Mouse (Mus musculus) midbrain, embryonic 10.5 days (tissue): ENCODE measurements around the gene Opcml. TPM values are rescaled to one million over a fixed set of nuclear protein-coding genes. Genes with fewer than 3 reads are reported as not detected.

ENCODE experiments used
- DNase-seq: peaks from one replicate; pipeline ENCODE4 v3.0.0-alpha.2; 2017; ENCODE audit warnings: low spot score
- H3K27ac ChIP-seq: fragments of 300-500 bp; sonication (generic); replicated peaks from 2 replicates; pipeline ENCODE4 v1.5.1; 2016; ENCODE audit warnings: mild to moderate bottlenecking
- H3K27me3 ChIP-seq: fragments of 300-500 bp; sonication (generic); 2 replicates; pipeline ENCODE4 v1.6.1; 2016; ENCODE audit warnings: low read depth, mild to moderate bottlenecking; ENCODE audit not compliant: poor library complexity, severe bottlenecking
- H3K36me3 ChIP-seq: fragments of 300-500 bp; sonication (generic); 2 replicates; pipeline ENCODE4 v1.6.1; 2016; ENCODE audit warnings: mild to moderate bottlenecking, moderate library complexity
- H3K4me1 ChIP-seq: fragments of 300-500 bp; sonication (generic); 2 replicates; pipeline ENCODE4 v1.6.1; 2016
- H3K4me3 ChIP-seq: fragments of 300-500 bp; sonication (generic); 2 replicates; pipeline ENCODE4 v1.5.1; 2016; ENCODE audit warnings: mild to moderate bottlenecking, moderate library complexity
- H3K9me3 ChIP-seq: fragments of 300-500 bp; sonication (generic); replicated peaks from 2 replicates; pipeline ENCODE4 v1.6.1; 2016; ENCODE audit warnings: mild to moderate bottlenecking
- WGBS: fragments of 180-500 bp; shearing (Covaris S2); methylation state at CpG from one replicate; pipeline ENCODE4 v1.1.7; 2016; 5-methylcytosine and 5-hydroxymethylcytosine counted together
- polyA plus RNA-seq: library from polyadenylated mRNA; unstranded; fragments of >200 nt; fragmentation: Nextera tagmentation; extraction: Ambion mirVana; gene quantifications from 2 replicates; pipeline ENCODE4 v1.2.1, GENCODE M21; 2016

Gene Opcml
- polyA plus RNA-seq, 1 experiment from 2014 or later, result 2.0 TPM

GRCm38 (mm10) chr9:28289696-28290330 lies 499.2 kb downstream of the Opcml start:
- H3K4me1 ChIP-seq, result no peaks in the 10 kb centered on the region
- H3K27ac ChIP-seq, result no peak overlapping the region
- no peaks in the 10 kb centered on the region for H3K27me3 ChIP-seq
- WGBS, result 61% methylated on average over 1 of the region's 1 CpGs
- no peaks in the 10 kb centered on the region; the same call in 1 of the 2 replicates for H3K9me3 ChIP-seq
- no peaks in the 10 kb centered on the region for H3K36me3 ChIP-seq
- no peak overlapping the region for H3K4me3 ChIP-seq
- DNase-seq, result no peak

- Histone ChIP-seq H3K4me1 (peaks cover 11% of the 10 kb centered on the region), H3K4me3 (no peak overlapping the region), H3K36me3 (no peaks in the 10 kb centered on the region), H3K27me3 (no peaks in the 10 kb centered on the region), H3K27ac (no peak overlapping the region), H3K9me3 (no peaks in the 10 kb centered on the region)
- WGBS, result 83% methylated on average over 8 of the region's 8 CpGs
- DNase-seq, result no peak
These were observed 513.1 kb downstream of the Opcml start for GRCm38 (mm10) chr9:28303659-28304058.

GRCm38 (mm10) chr9:28306364-28307121 lies 516.0 kb downstream of the Opcml start:
- Histone ChIP-seq H3K4me3 (no peak overlapping the region), H3K27ac (no peak overlapping the region)
- 78% methylated on average over 11 of the region's 11 CpGs for WGBS

GRCm38 (mm10) chr9:28307122-28307430 lies 516.5 kb downstream of the Opcml start:
- no peak for DNase-seq

More at GRCm38 (mm10) chr9:28306364-28307121, 516.0 kb downstream of the Opcml start:
- H3K36me3 ChIP-seq, result no peaks in the 10 kb centered on the region
- no peaks in the 10 kb centered on the region for H3K9me3 ChIP-seq
- H3K27me3 ChIP-seq, result no peaks in the 10 kb centered on the region
- no peak for DNase-seq
- H3K4me1 ChIP-seq, result peaks cover 11% of the 10 kb centered on the region

GRCm38 (mm10) chr9:28307481-28308050 lies 517.0 kb downstream of the Opcml start:
- Histone ChIP-seq H3K4me3 (no peak overlapping the region), H3K9me3 (no peaks in the 10 kb centered on the region), H3K27ac (no peak overlapping the region), H3K27me3 (no peaks in the 10 kb centered on the region), H3K36me3 (no peaks in the 10 kb centered on the region), H3K4me1 (peaks cover 11% of the 10 kb centered on the region)
- no peak for DNase-seq
- WGBS, result 80% methylated on average over 6 of the region's 6 CpGs

More at GRCm38 (mm10) chr9:28307122-28307430, 516.5 kb downstream of the Opcml start:
- H3K4me3 ChIP-seq, result no peak overlapping the region
- no peak overlapping the region for H3K27ac ChIP-seq
- H3K9me3 ChIP-seq, result no peaks in the 10 kb centered on the region
- peaks cover 11% of the 10 kb centered on the region for H3K4me1 ChIP-seq
- no peaks in the 10 kb centered on the region for H3K27me3 ChIP-seq
- H3K36me3 ChIP-seq, result no peaks in the 10 kb centered on the region

GRCm38 (mm10) chr9:28317881-28318280 lies 527.3 kb downstream of the Opcml start:
- DNase-seq, result no peak
- Histone ChIP-seq H3K36me3 (no peaks in the 10 kb centered on the region), H3K4me1 (no peaks in the 10 kb centered on the region), H3K27me3 (no peaks in the 10 kb centered on the region), H3K27ac (no peak overlapping the region), H3K9me3 (no peaks in the 10 kb centered on the region), H3K4me3 (no peak overlapping the region)

GRCm38 (mm10) chr9:28319021-28319755 lies 528.6 kb downstream of the Opcml start:
- Histone ChIP-seq H3K4me1 (no peaks in the 10 kb centered on the region), H3K4me3 (no peak overlapping the region), H3K27ac (no peak overlapping the region), H3K36me3 (no peaks in the 10 kb centered on the region), H3K9me3 (no peaks in the 10 kb centered on the region), H3K27me3 (no peaks in the 10 kb centered on the region)
- no peak for DNase-seq
- WGBS, result 86% methylated on average over 4 of the region's 4 CpGs

- no peaks in the 10 kb centered on the region for H3K9me3 ChIP-seq
- no peaks in the 10 kb centered on the region for H3K36me3 ChIP-seq
- no peak overlapping the region for H3K27ac ChIP-seq
- H3K4me3 ChIP-seq, result no peak overlapping the region
- H3K27me3 ChIP-seq, result no peaks in the 10 kb centered on the region
- WGBS, result 89% methylated on average over 1 of the region's 1 CpGs
- DNase-seq, result no peak
- H3K4me1 ChIP-seq, result no peaks in the 10 kb centered on the region
These were observed 529.2 kb downstream of the Opcml start for GRCm38 (mm10) chr9:28319802-28320201.

- DNase-seq, result no peak
- H3K27ac ChIP-seq, result no peak overlapping the region
- no peaks in the 10 kb centered on the region for H3K36me3 ChIP-seq
- no peaks in the 10 kb centered on the region for H3K27me3 ChIP-seq
- no peak overlapping the region for H3K4me3 ChIP-seq
- H3K4me1 ChIP-seq, result peaks cover 9% of the 10 kb centered on the region
- no peaks in the 10 kb centered on the region for H3K9me3 ChIP-seq
- 32% methylated on average over 4 of the region's 4 CpGs for WGBS
These were observed 537.4 kb downstream of the Opcml start for GRCm38 (mm10) chr9:28327985-28328384.

- no peaks in the 10 kb centered on the region for H3K9me3 ChIP-seq
- no peak overlapping the region for H3K27ac ChIP-seq
- peaks cover 9% of the 10 kb centered on the region for H3K4me1 ChIP-seq
- H3K27me3 ChIP-seq, result no peaks in the 10 kb centered on the region
- H3K36me3 ChIP-seq, result no peaks in the 10 kb centered on the region
- H3K4me3 ChIP-seq, result no peak overlapping the region
- WGBS, result 87% methylated on average over 2 of the region's 2 CpGs
- no peak for DNase-seq
These were observed 537.9 kb downstream of the Opcml start for GRCm38 (mm10) chr9:28328434-28328833.

GRCm38 (mm10) chr9:28329477-28329876 lies 538.9 kb downstream of the Opcml start:
- no peak for DNase-seq

GRCm38 (mm10) chr9:28336511-28337208 lies 546.1 kb downstream of the Opcml start:
- 45% methylated on average over 10 of the region's 10 CpGs for WGBS
- Histone ChIP-seq H3K27me3 (no peaks in the 10 kb centered on the region), H3K9me3 (no peaks in the 10 kb centered on the region), H3K27ac (no peak overlapping the region), H3K4me3 (no peak overlapping the region), H3K4me1 (0 out of 2 replicates have a peak, but pooled peaks cover 3% of the 10 kb centered on the region), H3K36me3 (no peaks in the 10 kb centered on the region)
- no peak for DNase-seq

More at GRCm38 (mm10) chr9:28329477-28329876, 538.9 kb downstream of the Opcml start:
- no peaks in the 10 kb centered on the region for H3K9me3 ChIP-seq
- H3K27me3 ChIP-seq, result no peaks in the 10 kb centered on the region
- H3K36me3 ChIP-seq, result no peaks in the 10 kb centered on the region
- H3K27ac ChIP-seq, result no peak overlapping the region
- H3K4me1 ChIP-seq, result peaks cover 9% of the 10 kb centered on the region
- no peak overlapping the region for H3K4me3 ChIP-seq
